Mouse (Mus musculus) E14TG2a.4 (cell line): ENCODE measurements around the gene Sult6b2.

Source experiments
- CTCF ChIP-seq: conservative IDR thresholded peaks from 2 replicates; pipeline ENCODE4 v1.5.1; 2014; ENCODE audit warnings: low read length
- NANOG ChIP-seq: IDR thresholded peaks from 2 replicates; pipeline ENCODE4 v1.6.1; 2014; ENCODE audit warnings: borderline replicate concordance, low read length, mixed read lengths
- POU5F1 ChIP-seq: IDR thresholded peaks from 2 replicates; pipeline ENCODE4 v1.6.1; 2014; ENCODE audit warnings: low read length, borderline replicate concordance

GRCm38 (mm10) chr6:142845066-142845465, 40.8 kb upstream of the Sult6b2 start:
- TF ChIP-seq CTCF: no peak
- no peak for TF ChIP-seq NANOG
- no peak for TF ChIP-seq POU5F1
